Mouse (Mus musculus) kidney, postnatal 36 days (tissue): Measurements from ENCODE around the gene Tanc1.

ENCODE experiments used
- DNase-seq, 2 experiments: peaks; one replicate each; pipeline ENCODE4 v3.0.0; 2021 to 2022; ENCODE audit warnings: mixed read lengths in 2 of 2

The Tanc1 gene

DNA sequence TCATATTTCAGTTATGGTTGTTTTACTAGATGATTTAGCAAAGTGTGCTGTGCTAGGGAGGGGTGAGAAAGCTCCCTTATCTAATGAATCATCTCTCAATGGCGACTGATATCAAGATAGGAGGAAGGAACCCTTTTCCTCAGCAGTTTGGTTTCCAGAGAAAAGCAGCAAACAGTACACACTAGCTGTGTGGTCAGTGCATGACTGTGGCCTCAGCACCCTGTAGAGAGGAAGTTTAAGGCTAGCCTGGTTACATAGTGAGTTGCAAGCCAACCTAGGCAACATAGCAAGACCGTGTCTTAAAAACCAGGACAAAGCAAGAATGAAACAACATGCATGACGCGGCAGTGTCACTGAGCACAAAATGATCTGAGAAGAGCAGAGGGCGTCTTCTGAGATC, 150.4 kb downstream of the Tanc1 start:
- no peak for DNase-seq

DNA sequence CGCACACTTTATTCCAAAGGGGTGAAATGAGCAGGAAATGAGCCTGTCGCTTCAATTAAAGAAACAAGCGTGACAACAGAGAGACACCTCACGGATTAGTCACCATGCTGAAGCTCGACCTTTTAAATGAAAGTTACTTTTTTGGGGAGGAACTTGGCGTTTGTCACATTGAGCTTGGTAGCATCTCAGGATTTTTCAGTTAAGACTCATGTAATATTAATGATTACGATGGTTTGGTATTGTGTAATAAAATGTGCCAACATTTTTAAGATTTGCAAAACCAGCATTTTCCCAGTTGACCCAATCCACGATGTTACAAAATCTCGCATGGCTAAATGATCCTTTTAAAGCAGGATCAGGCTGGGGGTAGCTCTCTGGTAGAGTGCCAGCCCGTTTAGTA, 153.8 kb downstream of the Tanc1 start:
- DNase-seq: no peak

DNA sequence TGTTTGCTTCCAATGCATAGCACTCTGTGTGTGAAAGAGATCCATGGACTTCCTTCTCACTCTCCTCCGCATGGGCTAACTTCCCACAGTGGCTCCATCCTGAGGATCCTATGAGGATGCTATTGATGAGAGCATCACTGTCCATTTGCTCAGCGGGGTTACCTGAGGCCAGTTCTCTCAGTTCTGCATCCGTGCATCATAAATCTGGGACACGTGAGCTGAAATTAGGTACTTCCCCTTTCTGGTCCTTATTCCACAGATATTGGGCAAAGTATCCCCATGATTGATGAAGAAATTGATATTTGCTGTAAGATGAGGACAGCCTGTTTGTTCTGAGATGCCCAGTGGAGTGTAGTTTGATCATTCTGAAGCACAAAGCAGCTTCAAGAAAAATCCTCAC, 156.1 kb downstream of the Tanc1 start:
- DNase-seq: no peak

DNA sequence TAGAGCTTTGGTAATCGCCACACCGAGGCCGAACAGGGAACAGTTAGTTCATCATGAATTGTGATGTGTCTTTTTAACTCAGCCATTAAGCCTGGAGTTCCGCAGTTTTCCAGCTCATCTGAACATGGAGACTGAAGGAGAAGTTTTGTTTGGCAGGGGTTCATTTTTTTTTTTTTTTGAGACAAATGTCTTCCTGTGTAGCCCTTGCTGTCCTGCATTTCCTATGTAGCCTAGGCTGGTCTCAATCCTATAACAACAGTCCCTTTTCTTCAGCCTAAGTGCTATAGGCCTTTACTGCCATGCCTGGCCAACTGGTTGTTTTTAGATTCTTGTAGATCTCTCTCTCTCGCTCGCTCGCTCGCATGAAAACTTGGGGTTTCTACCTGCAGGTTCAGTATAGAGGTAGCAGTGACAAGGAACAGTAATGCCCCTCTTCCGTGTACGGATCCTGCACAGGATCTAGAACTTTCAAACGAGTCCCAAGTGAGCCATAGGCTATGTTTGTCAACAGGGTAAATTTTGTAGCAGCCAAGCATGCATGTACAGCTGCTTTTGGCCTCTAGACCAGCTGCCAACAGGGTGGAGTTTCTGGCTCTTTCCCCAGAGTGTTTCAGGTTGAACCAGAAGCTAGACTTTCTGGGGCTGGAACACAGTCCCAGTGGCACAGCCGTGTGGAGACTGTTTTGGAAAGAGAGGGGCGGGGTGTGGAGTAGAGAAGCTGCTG, 157.0 kb downstream of the Tanc1 start:
- DNase-seq: peak; percentile 78 to 79

GRCm38 (mm10) chr2:59769385-59769735, 157.5 kb downstream of the Tanc1 start:
- no peak for DNase-seq

DNA sequence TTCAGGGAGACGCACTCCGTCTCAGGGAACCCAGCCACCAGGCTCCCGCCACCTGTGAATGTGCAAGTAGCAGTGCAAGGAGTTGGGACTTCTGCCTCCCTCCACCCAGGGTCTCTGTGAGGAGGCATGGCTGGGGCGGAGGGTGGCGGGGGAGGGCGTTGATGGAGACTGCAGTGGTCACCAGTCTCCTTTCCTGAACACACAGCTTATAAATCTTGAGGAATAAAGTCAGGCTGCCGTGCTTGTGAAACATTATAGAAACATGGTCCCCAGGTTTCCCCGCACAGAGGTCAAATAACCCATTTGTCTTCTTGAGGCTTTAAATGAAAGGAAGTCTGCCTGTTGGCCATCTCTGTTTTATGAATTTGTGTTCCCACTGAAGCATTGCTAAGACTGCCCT, 159.9 kb downstream of the Tanc1 start:
- no peak for DNase-seq

DNA sequence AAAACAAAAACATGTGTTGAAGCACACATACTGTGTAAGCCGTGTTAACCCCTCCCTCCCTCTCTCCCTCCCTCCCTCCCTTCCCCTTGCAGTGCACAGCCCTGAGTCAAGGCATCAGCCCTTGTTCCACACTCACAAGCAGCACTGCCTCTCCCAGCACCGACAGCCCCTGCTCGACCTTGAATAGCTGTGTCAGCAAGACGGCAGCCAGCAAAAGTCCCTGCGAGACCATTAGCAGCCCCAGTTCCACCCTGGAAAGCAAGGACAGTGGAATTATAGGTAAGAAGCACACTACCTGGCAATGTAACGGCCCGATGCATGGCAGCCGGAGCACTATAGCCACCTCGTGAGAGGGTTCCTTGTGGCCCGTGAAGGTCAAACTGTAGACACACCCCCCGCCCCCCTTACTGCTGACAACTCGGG, 160.4 kb downstream of the Tanc1 start:
- DNase-seq: peak; percentile 48 to 49

GRCm38 (mm10) chr2:59774374-59774773, 162.5 kb downstream of the Tanc1 start:
- DNase-seq: no peak

DNA sequence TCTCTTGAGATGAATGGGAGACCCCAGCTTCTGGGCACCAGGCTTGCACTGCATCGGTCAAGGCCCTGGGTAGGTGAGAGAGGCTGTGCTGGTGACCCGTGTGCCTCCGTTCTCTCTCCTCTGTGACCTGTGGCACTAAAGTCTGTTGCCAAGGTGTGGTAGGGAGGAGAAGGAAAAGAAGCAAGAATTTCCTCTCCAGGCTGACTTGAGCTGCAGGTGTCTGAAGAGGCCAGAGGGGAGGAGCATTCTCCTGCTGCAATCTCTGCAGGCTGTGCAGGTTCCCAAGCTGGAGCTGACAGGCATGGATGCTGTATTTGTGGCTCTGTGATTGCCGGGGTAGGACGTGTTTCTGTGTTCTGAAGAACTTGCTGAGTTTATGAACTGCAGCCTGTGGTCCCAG, 163.3 kb downstream of the Tanc1 start:
- DNase-seq: no peak

DNA sequence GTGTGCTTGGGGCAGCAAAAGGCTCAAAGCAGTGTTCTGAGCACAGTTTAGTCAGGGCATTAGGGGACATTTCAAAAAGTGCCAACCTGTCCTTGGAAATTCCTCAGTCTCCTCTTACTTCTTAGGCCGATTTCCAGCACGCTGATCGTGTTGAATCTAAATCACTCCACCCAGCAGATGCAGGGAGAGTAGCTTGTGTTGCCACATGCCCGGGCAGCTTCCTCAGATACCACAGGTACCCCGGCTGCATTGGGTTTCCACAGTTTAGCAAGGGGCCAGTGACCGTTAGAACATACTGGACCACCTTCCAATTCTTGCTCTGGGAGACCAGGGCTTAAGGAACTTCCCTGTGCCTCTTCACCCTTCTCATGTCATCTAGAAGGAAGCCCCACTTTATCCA, 164.0 kb downstream of the Tanc1 start:
- DNase-seq: no peak

DNA sequence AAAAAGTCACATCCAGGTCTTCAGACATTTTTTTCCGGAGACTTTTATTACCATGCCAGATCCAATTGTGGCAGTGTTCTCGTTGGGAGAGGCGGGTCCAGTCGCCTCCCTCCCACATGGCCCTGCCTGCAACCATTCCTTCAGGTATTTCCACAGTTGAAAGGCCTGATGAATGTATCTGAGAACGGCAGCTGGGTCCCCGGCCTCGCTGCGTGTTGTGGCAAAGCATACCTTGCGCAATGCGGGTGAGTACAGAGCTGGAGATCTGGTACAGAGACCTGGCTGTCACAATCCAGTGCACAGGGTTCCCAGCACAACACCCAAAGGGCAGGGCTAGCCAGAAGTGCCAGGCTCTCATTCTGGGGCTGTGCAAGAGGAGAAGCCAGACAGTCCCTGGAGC, 167.5 kb downstream of the Tanc1 start:
- peak; percentile 61 to 73 for DNase-seq

- no peak for DNase-seq
Observed at GRCm38 (mm10) chr2:59780240-59780639, 168.4 kb downstream of the Tanc1 start.

DNA sequence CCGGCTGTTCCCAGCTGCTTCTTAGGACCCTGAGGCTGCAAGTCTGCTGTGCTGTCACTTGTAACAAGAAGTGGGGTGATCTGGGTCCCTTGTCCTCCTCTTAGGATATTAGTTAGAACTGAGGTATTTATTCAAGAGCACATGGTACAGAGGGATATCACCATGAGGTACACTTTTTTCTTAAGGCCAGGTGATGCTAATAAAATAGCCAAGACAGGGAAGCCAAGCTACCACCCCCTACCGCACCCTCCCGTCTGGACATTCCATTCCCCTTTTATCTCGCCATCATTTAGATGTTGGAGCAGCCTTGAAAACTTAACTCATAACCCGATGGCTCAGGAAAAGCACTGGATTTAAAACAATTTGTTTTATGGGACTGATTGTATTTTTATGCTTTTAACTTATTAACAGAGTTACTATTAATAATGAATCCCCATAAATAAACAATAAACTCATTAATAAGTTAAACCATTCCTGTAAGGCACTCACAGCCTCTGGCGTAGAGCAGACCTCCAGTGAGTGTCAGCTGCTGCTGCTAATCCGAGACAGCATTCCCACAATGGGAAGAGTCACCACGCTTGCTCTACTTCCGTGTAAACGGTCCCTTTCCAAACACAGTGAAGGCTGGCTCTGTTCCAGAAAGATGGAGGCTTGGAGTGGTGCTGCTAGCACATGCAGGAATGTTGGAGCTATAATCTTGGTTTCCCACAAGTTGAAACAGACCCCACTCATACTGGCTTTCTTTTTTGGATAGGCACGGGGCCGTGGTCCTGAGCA, 171.4 kb downstream of the Tanc1 start:
- DNase-seq: peak in 1 of 2 experiments; percentile 30

- peak; percentile 35 to 51 for DNase-seq
Observed at GRCm38 (mm10) chr2:59783832-59784627, 172.2 kb downstream of the Tanc1 start.

DNA sequence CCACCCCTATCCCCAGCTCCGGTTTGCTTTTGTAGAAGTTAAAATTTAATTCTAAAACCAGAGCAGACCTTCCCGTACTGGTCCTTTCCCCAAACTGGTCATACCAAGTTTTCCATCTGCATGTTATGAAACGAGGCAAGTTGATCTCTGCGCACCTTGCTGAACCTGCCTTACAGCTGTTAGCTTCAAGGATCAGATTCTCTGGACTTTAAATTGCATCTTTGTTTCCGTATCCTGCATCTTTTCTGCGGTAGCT, 172.7 kb downstream of the Tanc1 start:
- peak in 1 of 2 experiments; percentile 57 for DNase-seq

DNA sequence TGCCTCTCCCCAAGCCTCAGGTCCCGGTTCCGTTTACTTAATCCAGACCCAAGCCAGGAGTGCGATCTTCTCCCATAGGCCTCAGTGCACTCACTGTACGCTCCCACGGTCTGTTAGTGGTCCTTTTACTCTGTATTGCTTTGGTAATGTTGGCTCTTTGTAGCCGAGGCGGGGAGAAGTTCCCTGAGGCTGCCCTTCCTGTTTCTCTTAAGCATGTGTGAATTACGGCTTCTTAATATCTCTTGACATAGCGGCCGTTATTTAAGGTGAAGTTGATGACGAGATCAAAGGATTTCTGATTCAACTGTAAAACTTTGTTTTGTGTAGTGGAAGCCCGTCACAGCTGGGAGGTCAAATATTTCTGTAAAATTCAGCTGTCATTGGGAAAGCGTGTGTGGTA, 173.8 kb downstream of the Tanc1 start:
- no peak for DNase-seq

DNA sequence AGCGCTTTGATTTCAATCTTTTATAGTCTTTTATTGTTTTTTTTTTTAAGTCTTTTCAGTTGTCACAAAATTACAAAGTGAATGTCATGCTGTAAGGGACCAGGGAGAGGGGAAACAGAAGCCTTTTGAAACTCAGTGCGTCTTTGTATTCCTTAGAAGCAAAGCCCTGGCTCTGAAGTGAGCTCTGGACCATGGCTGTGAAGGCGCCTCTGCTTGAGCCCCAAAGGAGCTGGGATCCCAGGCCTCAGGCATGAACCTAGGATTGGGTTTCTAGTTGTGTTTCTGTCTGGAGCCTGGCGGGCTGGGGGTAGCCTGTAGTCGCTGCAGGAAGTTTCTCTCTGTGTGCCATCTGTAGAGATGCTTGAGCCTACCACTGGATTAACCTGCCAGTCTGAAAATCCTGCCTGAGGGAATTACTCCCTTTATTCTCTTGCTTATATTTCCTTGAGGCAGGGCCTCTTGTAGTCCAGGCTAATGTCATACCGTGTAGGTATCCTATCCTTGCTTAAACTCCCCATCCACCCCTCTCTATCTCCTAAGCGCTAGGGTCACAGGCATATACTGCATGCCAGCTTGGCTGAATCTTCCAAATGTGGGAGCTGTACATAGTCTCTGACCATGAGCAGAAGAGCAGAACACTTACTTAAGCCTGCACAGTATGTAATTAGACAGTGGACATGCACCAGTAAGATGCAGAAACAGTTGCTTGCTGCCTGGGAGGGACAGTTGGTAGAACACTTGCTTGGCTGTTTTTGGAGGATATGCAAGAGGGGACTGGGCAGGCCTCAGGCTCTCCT, 177.1 kb downstream of the Tanc1 start:
- DNase-seq: no peak

GRCm38 (mm10) chr2:59791596-59791995, 179.8 kb downstream of the Tanc1 start:
- DNase-seq: no peak

DNA sequence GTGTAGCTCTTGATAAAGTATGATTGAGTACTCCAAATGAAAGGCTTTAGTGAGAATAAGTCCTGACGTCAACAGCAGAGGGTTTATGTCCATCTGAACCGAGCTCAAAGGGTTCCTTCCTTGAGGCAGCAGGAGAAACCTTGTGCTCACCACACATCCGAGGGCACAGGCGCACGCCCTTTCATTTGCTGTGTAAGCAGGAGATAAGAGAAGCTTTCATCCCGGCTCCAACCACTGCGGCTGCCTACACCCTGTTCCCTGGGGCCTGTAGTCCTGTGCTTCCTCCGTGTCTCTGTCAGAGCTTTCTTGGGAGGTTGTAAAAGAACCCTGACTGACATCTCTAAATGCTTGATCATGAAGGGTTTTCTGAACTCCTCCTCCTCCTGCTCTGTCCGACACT, 181.5 kb downstream of the Tanc1 start:
- no peak for DNase-seq

- DNase-seq: no peak
Observed at GRCm38 (mm10) chr2:59794838-59795237, 183.0 kb downstream of the Tanc1 start.

DNA sequence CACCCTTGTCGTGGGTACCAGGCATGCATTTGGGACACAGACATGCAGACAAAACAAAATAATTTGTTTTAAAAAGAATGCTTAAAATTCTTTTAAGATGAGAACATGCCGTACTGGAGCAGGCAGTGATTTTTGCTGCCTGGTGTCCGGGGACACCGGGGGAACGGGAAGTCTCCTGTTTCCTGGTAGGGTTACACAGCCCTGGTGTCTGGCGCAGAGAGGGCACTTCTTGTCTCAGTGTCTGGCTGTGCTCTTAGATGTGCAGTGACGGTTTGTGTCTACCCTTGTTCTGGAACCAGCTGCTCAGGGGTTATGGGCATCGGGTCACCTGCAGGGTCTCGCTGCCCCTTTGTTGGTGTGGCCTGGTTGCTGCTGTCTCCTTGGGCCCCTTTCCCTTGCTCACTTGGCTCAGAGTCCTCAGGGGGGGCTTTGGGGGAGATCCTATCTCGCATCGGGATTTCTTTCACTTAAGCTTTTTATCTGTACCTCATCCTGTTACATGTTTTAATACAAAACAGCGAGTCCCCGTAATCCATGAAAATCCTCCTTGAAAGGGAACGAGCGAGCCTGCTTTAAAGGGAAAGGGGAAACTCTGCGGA, 187.2 kb downstream of the Tanc1 start:
- DNase-seq: peak; percentile 46 to 62

DNA sequence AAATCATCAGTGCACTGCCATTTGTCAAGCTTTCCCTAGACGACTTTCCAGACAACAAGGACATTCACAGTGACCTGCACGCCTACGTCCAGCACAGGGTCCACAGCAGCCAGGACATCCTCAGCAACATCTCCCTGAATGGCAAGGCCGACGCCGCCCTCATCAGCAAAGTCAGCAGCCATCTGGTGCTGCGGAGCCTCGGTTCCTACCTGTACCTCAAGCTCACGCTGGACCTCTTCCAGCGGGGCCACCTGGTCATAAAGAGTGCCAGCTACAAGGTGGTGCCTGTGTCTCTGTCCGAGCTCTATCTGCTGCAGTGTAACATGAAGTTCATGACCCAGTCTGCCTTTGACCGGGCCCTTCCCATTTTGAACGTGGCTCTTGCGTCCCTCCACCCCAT, 187.7 kb downstream of the Tanc1 start:
- no peak for DNase-seq
